21 mouse cellular contexts compared by ENCODE assay signal in the genomic region with DNA sequence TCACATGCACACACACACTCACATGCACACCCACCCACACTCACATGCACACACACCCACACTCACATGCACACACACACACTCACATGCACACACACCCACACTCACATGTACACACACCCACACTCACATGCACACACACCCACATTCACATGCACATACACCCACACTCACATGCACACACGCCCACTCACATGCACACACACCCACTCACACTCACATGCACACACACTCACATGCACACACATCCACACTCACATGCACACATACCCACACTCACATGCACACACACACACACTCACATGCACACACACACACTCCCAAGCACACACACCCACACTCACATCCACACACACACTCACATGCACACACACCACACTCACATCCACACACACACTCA.
A peak's percentile ranks its signal among the peaks of the same experiment; 100 is the strongest.
DNase-seq lines count a peak whose midpoint lies in the region; ATAC-seq and TF ChIP-seq lines count a peak whose summit lies in the region.
"Had no signal": no experiment of that assay in that cellular context is flagged by ENCODE, and none has a peak within 500 bp of the region (broad histone marks: within the 10 kb centered on the region; RNA-seq: fewer than 3 reads in every experiment).

No protein-coding gene starts in this region.

- no peak for TF ChIP-seq POLR2A in testis, adult 2 months (IDR thresholded peaks at IDR 0.05; ENCODE audit: control insufficient read depth, low read depth, low read length)
- no peak for TF ChIP-seq POLR2A in embryonic fibroblast, embryonic 13.5 days (IDR thresholded peaks at IDR 0.05; ENCODE audit: low read depth, low read length)

- H3K27ac ChIP-seq in testis, adult 2 months (ENCODE audit: control insufficient read depth, insufficient read depth, low read depth, low read length) = no peak overlapping the region
- H3K27ac ChIP-seq in embryonic fibroblast, embryonic 13.5 days (ENCODE audit: insufficient read depth, low read length) = no peak overlapping the region
- H3K27ac ChIP-seq in forebrain, embryonic 10.5 days = no peak overlapping the region
- H3K27ac ChIP-seq: embryonic facial prominence, embryonic 10.5 days; embryonic facial prominence, embryonic 12.5 days; forebrain, embryonic 13.5 days; forebrain, embryonic 15.5 days had no signal

- no peaks in the 10 kb centered on the region for H3K36me3 ChIP-seq in megakaryocyte, embryonic 14.5 days (replicated peaks; ENCODE audit: low read length)
- no peaks in the 10 kb centered on the region for H3K36me3 ChIP-seq in testis, adult 2 months (ENCODE audit: control insufficient read depth, insufficient read depth, low read length)
- no peaks in the 10 kb centered on the region for H3K36me3 ChIP-seq in forebrain, embryonic 10.5 days (replicated peaks)
- H3K36me3 ChIP-seq: embryonic facial prominence, embryonic 10.5 days; embryonic facial prominence, embryonic 12.5 days; forebrain, embryonic 15.5 days had no signal

- 76% methylated on average over 1 of the region's 1 CpGs for WGBS in forebrain, embryonic 10.5 days

- ATAC-seq in megakaryocyte, adult 5-6 weeks (ENCODE audit: poor library complexity, severe bottlenecking) = no peak
- ATAC-seq: CD4-positive, CD25-positive, alpha-beta regulatory T cell, adult 4 months; forebrain, embryonic 13.5 days; forebrain, embryonic 15.5 days had no signal

- H3K9me3 ChIP-seq in megakaryocyte, embryonic 14.5 days = no peaks in the 10 kb centered on the region
- H3K9me3 ChIP-seq in forebrain, embryonic 10.5 days = no peaks in the 10 kb centered on the region
- H3K9me3 ChIP-seq: embryonic facial prominence, embryonic 12.5 days; forebrain, embryonic 13.5 days; forebrain, embryonic 15.5 days had no signal

- peaks cover 11% of the 10 kb centered on the region for H3K4me1 ChIP-seq in megakaryocyte, embryonic 14.5 days
- no peaks in the 10 kb centered on the region for H3K4me1 ChIP-seq in testis, adult 2 months (ENCODE audit: control insufficient read depth, insufficient read depth, low read length)
- no peaks in the 10 kb centered on the region for H3K4me1 ChIP-seq in embryonic fibroblast, embryonic 13.5 days (ENCODE audit: control insufficient read depth, insufficient read depth, low read length)
- H3K4me1 ChIP-seq in forebrain, embryonic 10.5 days = peaks cover 15% of the 10 kb centered on the region
- H3K4me1 ChIP-seq: embryonic facial prominence, embryonic 12.5 days had no signal

- peak overlapping the region; percentile 71 for H3K4me3 ChIP-seq in megakaryocyte, embryonic 14.5 days (replicated peaks)
- no peak overlapping the region for H3K4me3 ChIP-seq in testis, adult 2 months (ENCODE audit: control insufficient read depth, low read depth, low read length)
- no peak overlapping the region for H3K4me3 ChIP-seq in embryonic fibroblast, embryonic 13.5 days (ENCODE audit: insufficient read depth, low read length)
- no peak overlapping the region for H3K4me3 ChIP-seq in forebrain, embryonic 10.5 days
- H3K4me3 ChIP-seq: embryonic facial prominence, embryonic 10.5 days; embryonic facial prominence, embryonic 12.5 days; erythroblast, embryonic 14.5 days; forebrain, embryonic 13.5 days; forebrain, embryonic 15.5 days had no signal

- DNase-seq in testis, postnatal 14 days (ENCODE audit: low spot score) = no peak
- no peak for DNase-seq in forebrain, embryonic 10.5 days (ENCODE audit: extremely low spot score, low spot score)
- DNase-seq: adrenal gland, adult 2 months; adrenal gland, postnatal 10 days; adrenal gland, postnatal 25 days; B cell, adult 2 months; cerebellum, adult 11-12 months; cerebellum, adult 9-10 months; cerebellum, postnatal 10 days; cerebellum, postnatal 25 days; forebrain, postnatal 0 days had no signal

- TF ChIP-seq CTCF in testis, adult 2 months (IDR thresholded peaks at IDR 0.05; ENCODE audit: control insufficient read depth, insufficient read depth, insufficient replicate concordance, low read depth, low read length) = peak; percentile 17; the same call in 1 of the 2 replicates
- 0 out of 2 replicates have a peak, but pooled peaks have one; percentile 0 for TF ChIP-seq CTCF in embryonic fibroblast, embryonic 13.5 days (IDR thresholded peaks at IDR 0.05; ENCODE audit: borderline replicate concordance, insufficient read depth, low read length)

- H3K27me3 ChIP-seq in megakaryocyte, embryonic 14.5 days (replicated peaks) = peaks cover 10% of the 10 kb centered on the region
- H3K27me3 ChIP-seq in testis, adult 2 months (ENCODE audit: control insufficient read depth, insufficient read depth, low read length) = no peaks in the 10 kb centered on the region
- peaks cover 14% of the 10 kb centered on the region for H3K27me3 ChIP-seq in forebrain, embryonic 10.5 days (ENCODE audit: poor library complexity, severe bottlenecking)
- H3K27me3 ChIP-seq: embryonic facial prominence, embryonic 12.5 days; forebrain, embryonic 13.5 days; forebrain, embryonic 15.5 days had no signal
